Mouse (Mus musculus) urinary bladder, postnatal 4 days (tissue): ENCODE data around the gene Nlrp1b.

Source experiments
- DNase-seq, 2 experiments: peaks; one replicate each; pipeline ENCODE4 v3.0.0; 2021 to 2022; ENCODE audit warnings: low spot score in 2 of 2

The Nlrp1b gene

GRCm38 (mm10) chr11:71230684-71231480, at the start of gene Nlrp1b:
Nlrp1b (minus strand) TSS chr11:71230733.
- DNase-seq = no peak

GRCm38 (mm10) chr11:71261036-71261435, 30.5 kb upstream of the Nlrp1b start:
- DNase-seq = no peak

- no peak for DNase-seq
Observed at GRCm38 (mm10) chr11:71251333-71251732, 20.8 kb upstream of the Nlrp1b start.

- DNase-seq = no peak
Observed at GRCm38 (mm10) chr11:71224614-71225013, 5.9 kb downstream of the Nlrp1b start.

GRCm38 (mm10) chr11:71202703-71203102, 27.8 kb downstream of the Nlrp1b start:
- no peak for DNase-seq

- no peak for DNase-seq
Observed at GRCm38 (mm10) chr11:71199349-71199748, 31.2 kb downstream of the Nlrp1b start.

- no peak for DNase-seq
Observed at GRCm38 (mm10) chr11:71169633-71170032, 60.9 kb downstream of the Nlrp1b start.

- DNase-seq = no peak
Observed at GRCm38 (mm10) chr11:71164139-71164538, 66.4 kb downstream of the Nlrp1b start.

GRCm38 (mm10) chr11:71159439-71160136, 70.9 kb downstream of the Nlrp1b start:
- no peak for DNase-seq

- DNase-seq = no peak
Observed at GRCm38 (mm10) chr11:71155272-71155671, 75.3 kb downstream of the Nlrp1b start.

- DNase-seq = no peak
Observed at GRCm38 (mm10) chr11:71144661-71145060, 85.9 kb downstream of the Nlrp1b start, which contains the start of gene Nlrp1a. Nlrp1a (minus strand) TSS chr11:71144704.

- DNase-seq = no peak
Observed at GRCm38 (mm10) chr11:71142031-71142430, 88.5 kb downstream of the Nlrp1b start.

GRCm38 (mm10) chr11:71107128-71107527, 123.4 kb downstream of the Nlrp1b start:
- no peak for DNase-seq

- no peak for DNase-seq
Observed at GRCm38 (mm10) chr11:71106261-71107021, 124.1 kb downstream of the Nlrp1b start.

- no peak for DNase-seq
Observed at GRCm38 (mm10) chr11:71103931-71104330, 126.6 kb downstream of the Nlrp1b start.
